Mouse (Mus musculus) stomach, postnatal 0 days (tissue): ENCODE data around the gene Pitpnm2.

Source experiments
- CTCF ChIP-seq: IDR thresholded peaks from 2 replicates; pipeline ENCODE4 v1.5.1; 2016; ENCODE audit warnings: antibody characterized with exemption, low read depth, mild to moderate bottlenecking, moderate library complexity
- EP300 ChIP-seq: optimal IDR thresholded peaks from 2 replicates; pipeline ENCODE3; 2016; ENCODE audit warnings: antibody characterized with exemption

- TF ChIP-seq CTCF (no peak), EP300 (no peak)
Observed at GRCm38 (mm10) chr5:124252580-124253320, 3.2 kb upstream of the Pitpnm2 start.
